8 mouse cellular contexts compared by ENCODE assay signal in genomic region chr3:152401964-152402670, GRCm38 (mm10). TPM values are rescaled to one million over a fixed set of nuclear protein-coding genes. Genes with fewer than 3 reads are reported as not detected.
DNase-seq lines count a peak whose midpoint lies in the region; ATAC-seq lines count a peak whose summit lies in the region.

No protein-coding gene starts in this region.

- peak; percentile 37 for DNase-seq in layer of hippocampus, adult 11-12 months (ENCODE audit: low spot score)
- no peak for DNase-seq in layer of hippocampus, postnatal 10 days (ENCODE audit: low spot score in 2 of 2)
- DNase-seq in Muller cell, postnatal 12 days (ENCODE audit: inconsistent ontology term), result peak; percentile 45
- DNase-seq in gastrocnemius, adult 18-20 months (ENCODE audit: low spot score), result peak; percentile 80
- DNase-seq in kidney, adult 9 months, result peak; percentile 50
- DNase-seq in left cerebral cortex, postnatal 36 days (ENCODE audit: low spot score in 2 of 2), result no peak
- DNase-seq in cerebellum, adult 11-12 months, result no peak

- intact Hi-C loops in left cerebral cortex, postnatal 36 days (cut with DNase I), result no loop called here

- peak; percentile 67 for ATAC-seq in megakaryocyte progenitor cell, adult 5-6 weeks (replicated peaks; ENCODE audit: poor library complexity)

RNA-seq across cellular contexts. Expression of gene Zzz3, which starts 6.8 kb away (rescaled TPM):
- 10 to 100 TPM; 31.9 to 33.9 TPM for total RNA-seq in layer of hippocampus, postnatal 10 days (2021)
- total RNA-seq in gastrocnemius, adult 18-20 months (2021), result 10 to 100 TPM; 13.4 to 16.5 TPM
- total RNA-seq in megakaryocyte progenitor cell, adult 5-6 weeks (2015), result 49.2 and 50.3 TPM in 2 replicates
- total RNA-seq in megakaryocyte progenitor cell, adult 5-6 weeks (2017), result 54.6 and 80.5 TPM in 2 replicates
- 10 to 100 TPM; 40.9 to 41.6 TPM for total RNA-seq in left cerebral cortex, postnatal 36 days (2021)

RNA-seq across cellular contexts. Expression of gene Usp33, which starts 55.8 kb away (rescaled TPM):
- total RNA-seq in layer of hippocampus, postnatal 10 days (2021), result 100 to 1,000 TPM; 103 to 117 TPM
- total RNA-seq in gastrocnemius, adult 18-20 months (2021), result 10 to 100 TPM; 17.6 to 18.1 TPM
- 23.5 and 35.7 TPM in 2 replicates for total RNA-seq in megakaryocyte progenitor cell, adult 5-6 weeks (2015)
- total RNA-seq in megakaryocyte progenitor cell, adult 5-6 weeks (2017), result 48.4 and 83.5 TPM in 2 replicates
- total RNA-seq in left cerebral cortex, postnatal 36 days (2021), result 100 to 1,000 TPM; 126 to 148 TPM

Comparison
In these comparisons a context has a peak if more than half of its experiments do, and no peak if none do; other contexts are left out.
1. DNase-seq: peak in layer of hippocampus, adult 11-12 months (single experiment), Muller cell, postnatal 12 days (single experiment), gastrocnemius, adult 18-20 months (single experiment) and kidney, adult 9 months (single experiment); none in layer of hippocampus, postnatal 10 days (0 of 2), left cerebral cortex, postnatal 36 days (0 of 2) and cerebellum, adult 11-12 months (single experiment).